Mouse (Mus musculus) cerebral cortex, adult 2 months (tissue): ENCODE results near the gene Ccdc59.

ENCODE experiments used
- WGBS: fragments of 180-500 bp; shearing (Covaris S2); methylation state at CpG from one replicate; pipeline ENCODE4 v1.1.7; 2018; 5-methylcytosine and 5-hydroxymethylcytosine counted together

Gene Ccdc59

DNA sequence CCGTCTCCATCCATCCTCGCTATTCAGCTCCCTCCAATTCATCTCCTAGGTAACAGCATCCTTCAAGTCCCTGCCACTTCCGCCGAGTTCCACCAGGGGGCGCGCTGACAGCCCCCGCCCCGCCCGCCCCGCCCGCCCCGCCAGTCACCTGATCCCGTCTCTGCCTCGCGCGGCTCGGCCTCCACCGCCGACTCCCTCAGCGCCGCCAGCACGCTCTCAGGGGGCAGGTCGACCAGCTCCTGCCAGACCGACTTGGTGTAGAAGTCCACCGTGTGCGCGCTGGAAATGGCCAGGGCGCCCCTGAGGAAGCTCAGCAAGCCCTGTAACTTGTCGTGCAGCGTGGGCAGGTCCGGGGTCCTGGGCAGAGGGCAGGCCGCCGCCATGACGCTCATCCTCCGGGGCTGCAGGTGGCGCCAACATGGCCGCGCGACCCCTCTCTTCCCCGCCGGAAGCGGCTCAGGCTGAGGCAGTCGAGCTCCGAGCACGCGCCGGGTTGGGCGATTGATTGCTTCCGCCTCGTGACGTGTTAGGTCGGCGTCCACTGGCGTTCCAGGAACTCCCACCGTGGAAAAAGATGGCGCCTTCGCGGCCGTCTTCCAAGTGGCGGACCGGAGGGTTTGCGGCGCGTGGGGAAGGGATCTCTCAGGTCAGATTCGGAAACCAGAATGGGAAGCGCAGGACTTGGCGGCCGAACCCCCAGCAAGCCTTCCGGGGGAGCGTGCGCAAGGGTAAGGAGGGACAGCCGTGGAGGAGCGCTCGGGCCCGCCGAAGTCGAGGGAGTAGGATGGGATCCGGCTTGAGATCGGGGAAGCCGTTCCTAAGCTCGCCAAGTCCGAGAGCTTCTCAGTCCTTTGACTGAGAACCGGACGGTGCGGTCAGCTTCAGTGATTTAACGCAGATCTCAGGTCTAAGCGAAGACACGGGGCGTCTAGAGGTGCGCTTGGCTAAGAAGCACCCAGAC, at the start of gene Ccdc59, which contains the start of gene Mettl25:
Gene Ccdc59, plus strand, starts transcription at position 140 of the 961 bp plus-strand sequence.
Gene Mettl25, minus strand, starts transcription at position 453 of the 961 bp plus-strand sequence.
- WGBS = under 1% methylated on average over 90 of the region's 90 CpGs

DNA sequence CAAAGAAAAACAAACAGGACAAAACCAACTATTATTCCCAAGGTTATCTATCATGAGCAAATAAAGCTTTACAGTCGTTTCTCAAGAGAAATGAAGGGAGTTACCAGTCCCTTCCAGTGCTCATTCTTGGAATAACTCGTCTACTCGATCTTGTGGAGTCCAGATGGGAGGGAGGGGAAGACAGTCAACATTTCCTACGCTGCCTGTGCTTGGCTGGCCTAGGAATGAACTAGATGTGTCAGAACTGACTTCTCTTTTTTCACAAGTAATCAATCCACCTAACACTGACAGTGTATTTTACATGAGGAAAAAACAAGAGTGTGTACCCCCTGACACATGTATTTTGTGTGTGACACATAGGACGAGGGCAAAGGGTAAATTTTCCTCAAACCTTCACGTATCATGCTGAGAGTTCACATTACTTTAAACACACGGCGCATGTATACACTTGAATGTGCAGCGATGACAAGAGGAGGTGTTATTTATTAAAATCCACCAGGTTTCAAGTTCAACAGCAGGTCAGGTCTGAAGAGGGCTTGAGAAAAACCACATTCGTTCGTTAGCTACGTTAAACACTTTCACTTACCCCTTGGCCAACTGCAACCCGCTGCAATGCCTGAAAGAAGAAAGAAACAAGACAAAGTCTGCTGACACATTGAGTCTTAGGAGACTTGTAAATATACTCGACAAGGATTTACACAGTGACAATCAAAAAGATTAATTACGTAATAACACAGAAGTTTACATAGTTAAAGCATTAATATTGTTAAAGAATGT, 46.9 kb upstream of the Ccdc59 start:
- 79% methylated on average over 15 of the region's 15 CpGs for WGBS

DNA sequence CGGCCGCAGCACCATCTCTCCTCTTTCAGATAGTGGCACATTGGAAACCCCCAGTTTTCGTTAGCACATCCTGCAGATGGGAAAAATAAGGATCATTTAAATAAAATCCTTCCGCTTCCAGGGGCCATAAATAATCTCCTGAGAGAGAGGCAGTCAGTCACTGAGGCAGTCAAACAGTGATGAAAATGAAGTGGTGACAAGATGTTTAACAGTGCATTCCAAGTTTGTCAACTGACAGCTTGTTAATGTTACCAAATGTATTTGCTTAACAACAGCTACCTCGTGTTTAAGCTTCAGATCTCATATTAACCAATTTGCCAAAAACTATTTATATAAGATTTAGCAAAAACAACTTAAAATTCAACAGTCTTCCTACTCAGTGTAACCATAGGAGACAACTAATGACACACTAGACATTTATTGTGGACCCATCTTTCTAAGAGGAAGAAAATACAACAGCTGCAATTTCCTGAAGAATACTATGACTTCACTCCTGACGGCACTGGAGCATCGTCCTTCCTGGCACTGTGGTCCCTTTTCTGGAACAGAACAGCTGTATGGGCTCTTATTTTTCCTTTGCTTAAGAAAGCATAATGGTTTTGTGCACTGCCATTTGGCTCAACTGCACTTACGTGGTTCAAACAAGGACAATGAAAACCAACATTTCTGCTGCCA, 43.5 kb upstream of the Ccdc59 start:
- 61% methylated on average over 8 of the region's 8 CpGs for WGBS

DNA sequence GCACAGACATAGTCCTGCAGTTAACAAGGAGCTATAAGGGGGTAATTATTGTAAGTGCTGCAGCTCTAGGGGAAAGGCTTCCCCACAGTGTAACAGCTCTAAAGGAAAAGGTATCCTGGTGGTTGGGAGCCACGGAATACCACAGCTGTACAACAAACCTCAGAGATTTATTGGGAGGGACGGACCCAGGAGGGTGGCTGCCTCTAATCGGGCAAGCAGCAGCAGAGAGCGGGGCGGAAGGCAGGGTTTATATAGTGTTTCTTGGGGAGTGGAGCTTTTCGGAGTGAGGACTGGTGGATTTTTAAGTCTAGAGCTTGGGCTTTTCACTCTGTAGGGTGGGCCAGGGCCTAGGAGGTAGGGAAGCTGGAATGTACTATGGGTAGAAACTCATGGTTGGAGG, 39.7 kb upstream of the Ccdc59 start:
- WGBS = 93% methylated on average over 6 of the region's 6 CpGs

DNA sequence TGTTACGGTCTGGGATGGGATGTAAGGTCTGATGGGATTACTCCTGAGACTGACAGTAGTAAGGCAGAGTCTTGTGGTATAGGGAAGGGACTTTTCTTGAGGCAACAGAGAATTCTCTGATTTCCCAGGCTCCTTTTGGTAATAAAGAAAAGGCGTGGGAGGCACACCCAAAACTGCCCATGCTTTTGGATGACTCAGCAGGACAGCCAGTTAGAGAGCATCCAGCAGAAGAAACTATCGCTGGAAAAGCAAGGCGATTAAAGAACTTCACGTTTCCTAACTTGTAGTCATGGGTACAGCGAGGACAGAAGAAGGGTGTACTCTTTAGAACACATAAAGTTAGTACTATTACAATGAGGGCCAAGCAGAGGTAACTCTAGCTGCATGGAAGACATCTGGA, 38.7 kb upstream of the Ccdc59 start:
- WGBS = 75% methylated on average over 6 of the region's 6 CpGs

DNA sequence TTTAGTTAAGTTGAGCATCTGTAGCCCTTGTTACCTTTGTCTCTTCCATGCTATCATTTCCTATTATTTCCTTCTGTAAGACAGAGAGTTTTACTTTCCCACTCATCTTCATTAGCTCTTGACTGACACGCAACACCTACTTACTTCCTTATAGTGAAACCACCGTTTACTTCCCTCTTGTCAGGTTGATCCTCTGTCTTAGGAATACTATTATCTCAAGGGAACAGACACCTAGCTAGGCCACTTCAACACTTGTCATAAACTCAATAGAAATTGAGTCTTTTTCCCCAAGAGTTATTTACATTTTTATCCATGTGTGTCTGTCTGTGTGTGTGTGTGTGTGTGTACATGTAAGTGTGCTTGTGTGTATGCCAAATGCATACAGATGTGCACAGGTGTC, 37.4 kb upstream of the Ccdc59 start:
- WGBS = 89% methylated on average over 2 of the region's 2 CpGs

DNA sequence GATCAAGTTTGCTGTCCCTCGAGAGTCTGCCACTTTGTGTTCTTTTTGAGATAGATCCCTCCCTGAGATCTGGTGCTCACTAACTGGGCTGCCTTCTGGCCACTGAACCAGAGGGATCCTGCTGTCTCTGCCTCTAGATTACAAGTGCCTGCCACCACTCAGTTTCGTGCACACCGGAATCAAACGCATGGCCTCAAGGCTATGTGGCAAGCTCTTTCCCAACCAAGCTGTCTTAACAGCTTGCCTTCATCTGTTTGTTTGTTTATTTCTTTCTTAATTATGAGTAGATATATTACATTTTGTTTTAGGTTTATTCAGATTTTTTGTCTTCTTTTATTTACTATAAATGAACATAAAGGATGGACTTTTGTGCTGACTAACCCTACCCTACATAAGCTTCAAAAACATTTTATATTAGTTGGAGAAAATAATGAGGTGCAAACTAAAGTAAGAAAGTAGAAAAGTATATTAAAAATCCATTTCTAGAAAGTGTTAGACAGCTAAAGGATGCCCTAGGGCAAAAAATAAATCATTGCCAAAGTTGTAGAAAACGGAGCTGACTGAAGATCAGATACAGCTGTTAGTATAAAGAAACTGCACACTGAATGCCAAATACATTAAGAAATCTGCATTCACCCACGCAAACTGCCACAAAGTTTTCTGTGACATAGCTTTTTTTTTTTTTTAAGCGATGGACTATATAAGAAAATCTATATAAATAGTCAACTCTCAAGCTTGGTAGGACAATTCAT, 34.4 kb upstream of the Ccdc59 start:
- WGBS = 89% methylated on average over 7 of the region's 7 CpGs

DNA sequence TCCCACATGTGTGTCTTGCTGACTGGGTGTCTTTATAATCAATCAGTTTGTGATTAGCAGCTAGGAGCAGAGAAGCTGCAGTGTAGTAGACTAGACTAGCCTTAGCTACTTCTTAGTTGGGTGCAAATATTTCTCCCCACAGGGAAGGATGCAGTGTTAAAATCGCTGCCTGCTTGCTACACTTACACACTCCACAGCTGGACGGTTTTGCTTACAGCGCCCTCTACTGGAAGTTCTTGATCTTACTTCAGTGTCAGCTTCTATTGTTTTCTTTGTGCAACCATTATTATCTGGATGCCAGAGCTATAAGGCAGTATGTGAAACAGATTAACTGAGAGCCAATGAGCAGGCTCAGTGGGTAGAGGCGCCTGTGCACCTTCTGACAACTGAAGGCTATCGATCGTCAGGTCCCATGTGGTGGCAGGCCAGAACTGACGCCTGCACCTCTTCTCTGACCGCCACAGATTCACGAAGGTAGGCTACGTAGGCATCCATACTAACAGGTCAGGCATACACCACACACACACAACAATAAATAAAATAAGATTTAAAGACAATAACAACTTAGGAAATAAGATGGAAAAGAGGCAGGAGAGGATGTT, 6.1 kb upstream of the Ccdc59 start:
- WGBS = 68% methylated on average over 10 of the region's 10 CpGs

DNA sequence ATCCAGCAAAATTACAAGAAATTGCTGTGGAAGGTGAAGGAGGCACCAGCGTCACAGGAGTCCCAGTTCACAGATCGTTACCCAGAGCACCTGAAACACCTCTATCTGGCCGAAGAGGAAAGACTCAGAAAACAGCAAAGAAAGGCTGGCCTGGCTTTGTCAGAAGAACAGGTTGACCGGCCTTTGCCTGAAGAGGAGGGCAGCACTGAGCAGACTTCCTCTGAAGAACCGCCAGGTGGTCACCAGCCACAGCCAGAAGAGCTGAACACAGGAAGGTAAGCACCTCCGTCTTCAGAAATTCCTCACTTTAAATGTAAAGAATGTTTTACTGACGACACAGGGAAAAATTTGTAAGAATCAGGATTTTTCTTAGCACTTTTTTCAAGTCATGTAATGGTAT, 1.7 kb downstream of the Ccdc59 start:
- WGBS = 77% methylated on average over 7 of the region's 7 CpGs

DNA sequence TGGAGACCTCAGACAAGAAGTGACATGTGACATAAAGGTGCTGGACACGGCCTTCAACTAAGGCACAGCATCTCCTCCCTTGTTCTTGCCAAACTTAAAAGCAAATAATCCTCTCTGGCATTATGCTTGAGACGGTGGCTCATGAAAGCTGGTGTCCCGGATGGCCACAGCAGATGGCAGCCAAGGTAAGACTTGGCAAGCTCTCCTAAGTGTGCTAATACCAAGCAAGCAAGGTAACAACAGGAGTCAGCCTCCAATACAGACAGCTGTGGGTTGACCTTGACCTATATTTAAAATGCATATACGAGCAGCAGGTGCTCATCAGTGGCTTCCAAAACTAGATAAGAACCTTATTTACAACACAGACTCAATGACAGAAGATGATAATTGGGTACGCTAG, 9.4 kb downstream of the Ccdc59 start:
- WGBS = 86% methylated on average over 5 of the region's 5 CpGs

DNA sequence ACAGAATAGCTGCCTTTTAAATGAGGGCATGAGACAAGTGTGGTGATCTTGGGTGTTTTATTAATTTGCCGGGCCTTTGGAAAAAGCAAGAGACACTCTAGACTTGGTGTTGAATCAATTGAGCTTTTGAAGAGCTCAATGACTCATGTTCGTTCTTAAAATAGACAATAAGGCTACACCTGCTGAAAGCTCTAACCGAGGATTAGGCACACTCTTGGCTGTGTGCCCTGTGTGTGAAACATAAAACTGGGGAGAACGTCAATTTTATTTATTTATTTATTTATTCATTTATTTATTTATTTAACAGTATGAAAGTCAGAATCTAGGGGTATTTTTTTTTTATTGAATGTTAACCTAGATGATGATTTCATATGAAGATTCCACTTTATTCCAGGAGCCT, 10.3 kb downstream of the Ccdc59 start:
- WGBS = 31% methylated on average over 4 of the region's 4 CpGs

DNA sequence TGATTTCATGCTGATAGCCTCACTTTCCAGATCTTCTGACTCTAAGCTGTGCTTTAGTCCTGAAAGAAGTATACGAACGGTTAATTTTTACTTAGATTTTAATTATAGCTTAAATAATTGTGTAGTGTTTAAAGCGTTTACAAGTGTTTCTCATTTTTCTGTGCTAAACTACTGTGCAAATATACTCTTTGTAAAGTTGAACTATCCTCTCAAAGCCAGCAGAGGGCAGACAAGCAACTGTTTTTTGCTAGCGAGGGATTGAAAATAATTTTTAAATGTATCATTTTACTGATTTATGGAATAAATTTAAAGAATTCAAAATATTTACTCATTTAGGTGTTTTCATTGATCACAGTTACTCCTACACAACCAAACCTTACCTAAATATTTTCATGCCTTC, 26.4 kb downstream of the Ccdc59 start:
- WGBS = 27% methylated on average over 4 of the region's 4 CpGs
